Mouse (Mus musculus) intestine, embryonic 16.5 days (tissue): ENCODE results near the gene S1pr3. TPM values are rescaled to one million over a fixed set of nuclear protein-coding genes. Genes with fewer than 3 reads are reported as not detected.

ENCODE experiments used
- ATAC-seq: fragments of 200-750 bp; cut with Nextera tagmentation; 2 replicates; pipeline ENCODE4 v1.8.0; 2017; ENCODE audit warnings: moderate TSS enrichment, moderate library complexity
- H3K27ac ChIP-seq: fragments of 300-500 bp; sonication (generic); 2 replicates; pipeline ENCODE4 v1.5.1; 2014; ENCODE audit warnings: mild to moderate bottlenecking, low read length
- H3K27me3 ChIP-seq: fragments of 300-500 bp; sonication (generic); replicated peaks from 2 replicates; pipeline ENCODE4 v1.6.1; 2014; ENCODE audit warnings: low read length, control low read depth, mixed read lengths; ENCODE audit not compliant: control insufficient read depth, insufficient read depth
- H3K36me3 ChIP-seq: fragments of 300-500 bp; sonication (generic); 2 replicates; pipeline ENCODE4 v1.6.1; 2014; ENCODE audit warnings: low read length, control low read depth; ENCODE audit not compliant: control insufficient read depth, insufficient read depth
- H3K4me1 ChIP-seq: fragments of 300-500 bp; sonication (generic); 2 replicates; pipeline ENCODE4 v1.6.1; 2014; ENCODE audit warnings: low read length, control low read depth, mixed read lengths; ENCODE audit not compliant: control insufficient read depth, insufficient read depth
- H3K4me2 ChIP-seq: fragments of 300-500 bp; sonication (generic); 2 replicates; pipeline ENCODE4 v1.6.1; 2014; ENCODE audit warnings: low read depth, low read length, control low read depth
- H3K4me3 ChIP-seq: fragments of 300-500 bp; sonication (generic); 2 replicates; pipeline ENCODE4 v1.5.1; 2014; ENCODE audit warnings: mild to moderate bottlenecking, low read length
- H3K9ac ChIP-seq: fragments of 300-500 bp; sonication (generic); 2 replicates; pipeline ENCODE4 v1.6.1; 2014; ENCODE audit warnings: low read depth, low read length
- H3K9me3 ChIP-seq: fragments of 300-500 bp; sonication (generic); 2 replicates; pipeline ENCODE4 v1.6.1; 2016; ENCODE audit warnings: low read length, control low read depth; ENCODE audit not compliant: control insufficient read depth
- WGBS: fragments of 180-500 bp; shearing (Covaris S2); extraction: QIAGEN DNeasy Blood & Tissue Kit; methylation state at CpG from one replicate; pipeline ENCODE4 v1.1.7; 2014; 5-methylcytosine and 5-hydroxymethylcytosine counted together
- polyA plus RNA-seq: library from polyadenylated mRNA; unstranded; fragments of >200 nt; fragmentation: Nextera tagmentation; extraction: Ambion mirVana; gene quantifications from 2 replicates; pipeline ENCODE4 v1.2.1, GENCODE M21; 2015

S1pr3 gene
- polyA plus RNA-seq, 1 experiment from 2014 or later = 41.3 TPM

DNA sequence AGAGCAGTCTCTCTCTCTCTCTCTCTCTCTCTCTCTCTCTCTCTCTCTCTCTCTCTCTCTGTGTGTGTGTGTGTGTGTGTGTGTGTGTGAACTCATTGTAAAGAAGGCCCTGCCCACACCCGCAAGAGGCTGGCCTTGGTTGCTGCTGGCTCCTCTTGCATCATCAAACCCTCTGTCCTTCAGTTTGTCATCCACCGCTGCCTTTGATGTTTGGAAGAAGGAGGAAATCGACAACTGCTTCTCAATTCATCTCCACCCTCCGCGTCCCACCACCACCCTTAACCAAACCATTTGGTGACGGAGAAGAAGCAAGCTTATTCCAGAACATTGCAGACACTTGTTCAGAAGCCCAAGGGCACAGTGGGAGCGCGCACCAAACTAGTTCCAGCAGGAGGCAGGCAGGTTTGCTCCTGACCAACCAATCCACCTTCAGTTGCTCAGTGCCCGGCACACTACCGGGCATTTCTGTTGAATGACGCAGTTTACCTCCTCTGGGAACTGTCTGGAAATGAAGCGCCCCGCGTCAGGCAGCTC lies 8.2 kb upstream of the S1pr3 start:
- 27% methylated on average over 14 of the region's 14 CpGs for WGBS

DNA sequence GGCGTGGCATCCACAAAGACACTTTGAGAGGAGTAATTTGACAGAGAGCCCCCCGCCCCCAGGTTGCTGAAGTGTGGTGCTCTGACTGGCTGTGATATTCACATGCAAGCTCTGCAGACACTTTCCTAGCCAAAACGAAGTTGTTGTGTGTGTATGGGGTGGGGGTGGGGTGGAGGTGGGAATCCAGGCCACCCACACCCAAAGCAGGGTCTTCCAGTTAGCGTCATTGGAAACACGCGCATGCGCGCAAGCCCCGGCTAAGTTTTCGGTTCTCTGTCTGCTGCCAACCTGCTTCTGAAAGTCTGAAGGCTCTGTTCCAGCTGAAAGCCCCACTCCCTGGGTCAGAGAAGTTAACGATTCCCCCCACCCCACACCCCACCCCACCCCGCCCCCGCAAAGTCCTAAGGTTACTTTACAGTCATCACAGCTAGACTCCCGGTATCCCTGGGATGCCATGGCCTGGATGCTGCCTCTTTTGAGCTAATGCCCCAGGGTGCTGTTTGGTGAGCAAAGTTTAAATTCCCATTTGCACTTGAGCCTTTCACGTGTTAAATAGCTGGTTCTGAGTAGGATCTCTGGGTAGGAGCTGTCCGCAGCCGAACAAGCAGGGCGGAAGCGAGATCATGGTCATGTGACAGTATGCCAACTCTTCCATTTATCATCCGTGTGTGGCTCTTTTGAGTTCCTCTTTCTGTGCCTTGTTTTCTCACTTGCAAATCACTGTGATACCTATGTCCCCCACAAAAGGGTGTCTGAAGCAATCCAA lies 7.5 kb upstream of the S1pr3 start:
- WGBS = 8% methylated on average over 20 of the region's 20 CpGs
- 0 out of 2 replicates have a peak, but pooled peaks have one; percentile 48 for ATAC-seq
- Histone ChIP-seq H3K27ac (no peak overlapping the region), H3K36me3 (no peaks in the 10 kb centered on the region), H3K9me3 (no peaks in the 10 kb centered on the region), H3K27me3 (no peaks in the 10 kb centered on the region), H3K9ac (peak overlapping the region; percentile 54), H3K4me2 (peak overlapping the region; percentile 72), H3K4me3 (peak overlapping the region; percentile 38), H3K4me1 (peaks cover 4% of the 10 kb centered on the region; the same call in 1 of the 2 replicates)

More for the DNA sequence above, 8.2 kb upstream of the S1pr3 start:
- H3K4me2 ChIP-seq = peak overlapping the region; percentile 72
- H3K36me3 ChIP-seq = no peaks in the 10 kb centered on the region
- peak overlapping the region; percentile 38 for H3K4me3 ChIP-seq
- peaks cover 4% of the 10 kb centered on the region; the same call in 1 of the 2 replicates for H3K4me1 ChIP-seq
- no peak for ATAC-seq
- H3K27me3 ChIP-seq = no peaks in the 10 kb centered on the region
- no peak overlapping the region for H3K27ac ChIP-seq
- H3K9ac ChIP-seq = peak overlapping the region; percentile 54
- no peaks in the 10 kb centered on the region for H3K9me3 ChIP-seq

DNA sequence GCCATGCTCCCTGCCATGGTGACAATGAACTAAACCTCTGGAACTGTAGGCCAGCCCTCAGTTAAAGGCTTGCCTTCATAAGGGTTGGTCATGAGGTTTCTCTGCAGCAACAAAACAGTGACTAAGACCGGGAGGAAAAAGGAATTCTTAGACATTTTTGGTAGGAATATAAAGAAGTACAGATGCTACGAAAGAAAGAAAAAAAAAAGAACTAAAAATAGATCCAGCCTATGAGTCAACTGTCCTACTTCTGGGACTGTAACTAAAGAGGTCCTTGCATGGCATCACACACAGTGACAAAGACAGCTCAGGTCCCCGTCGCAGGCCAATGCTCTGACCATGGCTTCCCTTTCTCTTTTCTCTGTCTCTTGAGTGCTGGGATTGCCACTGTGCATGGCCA lies 3.9 kb upstream of the S1pr3 start:
- no peak overlapping the region for H3K4me3 ChIP-seq
- no peak overlapping the region for H3K9ac ChIP-seq
- WGBS = 79% methylated on average over 4 of the region's 4 CpGs
- H3K27ac ChIP-seq = no peak overlapping the region
- no peaks in the 10 kb centered on the region for H3K27me3 ChIP-seq
- peaks cover 12% of the 10 kb centered on the region; the same call in 1 of the 2 replicates for H3K4me1 ChIP-seq
- no peak overlapping the region for H3K4me2 ChIP-seq
- ATAC-seq = no peak
- no peaks in the 10 kb centered on the region for H3K9me3 ChIP-seq
- H3K36me3 ChIP-seq = no peaks in the 10 kb centered on the region

GRCm38 (mm10) chr13:51405731-51406320 lies 2.6 kb upstream of the S1pr3 start:
- no peak overlapping the region for H3K27ac ChIP-seq
- no peaks in the 10 kb centered on the region for H3K36me3 ChIP-seq
- no peaks in the 10 kb centered on the region; the same call in 1 of the 2 replicates for H3K27me3 ChIP-seq
- ATAC-seq = no peak
- H3K4me2 ChIP-seq = no peak overlapping the region
- no peak overlapping the region for H3K9ac ChIP-seq
- H3K9me3 ChIP-seq = no peaks in the 10 kb centered on the region
- 83% methylated on average over 13 of the region's 13 CpGs for WGBS
- H3K4me3 ChIP-seq = no peak overlapping the region
- peaks cover 12% of the 10 kb centered on the region; the same call in 1 of the 2 replicates for H3K4me1 ChIP-seq

DNA sequence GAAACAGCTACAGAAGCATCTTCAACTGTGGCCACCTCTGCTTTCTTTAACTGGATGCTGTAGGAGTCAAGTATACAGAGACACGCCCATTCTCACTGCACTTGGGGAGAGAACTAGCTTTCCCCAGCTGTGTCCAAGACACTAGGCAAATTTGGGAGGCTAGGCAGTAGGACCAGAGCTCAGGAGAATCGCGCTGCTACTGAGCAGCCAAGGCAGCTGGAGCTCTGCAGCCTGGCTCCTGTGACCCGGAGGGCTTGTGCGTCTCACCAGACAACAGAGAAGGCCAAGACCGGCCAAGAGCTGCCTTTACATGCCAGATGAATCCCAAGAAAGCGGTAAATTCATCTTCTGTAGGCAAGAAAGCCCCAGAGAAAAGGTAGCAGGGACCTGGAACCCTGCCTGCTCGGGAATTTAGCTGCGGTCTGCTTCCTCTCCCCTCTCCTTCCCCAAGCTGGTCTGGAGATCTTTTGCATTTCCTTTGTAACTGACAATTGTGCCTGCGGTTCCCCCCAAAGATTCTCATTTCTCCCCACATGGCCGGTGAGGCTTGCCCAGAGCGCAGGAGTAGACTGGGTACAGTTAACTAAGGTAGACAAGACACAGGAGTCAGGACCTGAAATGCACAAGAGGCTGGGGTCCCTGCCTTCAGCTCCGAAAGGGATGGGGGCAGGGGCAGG lies 760 bp upstream of the S1pr3 start:
- 35% methylated on average over 13 of the region's 13 CpGs for WGBS
- no peak for ATAC-seq
- H3K4me3 ChIP-seq = peak overlapping the region; percentile 63
- H3K4me2 ChIP-seq = peak overlapping the region; percentile 76
- peak overlapping the region; percentile 52 for H3K27ac ChIP-seq
- H3K36me3 ChIP-seq = no peaks in the 10 kb centered on the region
- H3K9ac ChIP-seq = peak overlapping the region; percentile 79; the same call in 1 of the 2 replicates
- H3K9me3 ChIP-seq = no peaks in the 10 kb centered on the region
- H3K27me3 ChIP-seq = no peaks in the 10 kb centered on the region; the same call in 1 of the 2 replicates
- H3K4me1 ChIP-seq = peaks cover 12% of the 10 kb centered on the region; the same call in 1 of the 2 replicates

DNA sequence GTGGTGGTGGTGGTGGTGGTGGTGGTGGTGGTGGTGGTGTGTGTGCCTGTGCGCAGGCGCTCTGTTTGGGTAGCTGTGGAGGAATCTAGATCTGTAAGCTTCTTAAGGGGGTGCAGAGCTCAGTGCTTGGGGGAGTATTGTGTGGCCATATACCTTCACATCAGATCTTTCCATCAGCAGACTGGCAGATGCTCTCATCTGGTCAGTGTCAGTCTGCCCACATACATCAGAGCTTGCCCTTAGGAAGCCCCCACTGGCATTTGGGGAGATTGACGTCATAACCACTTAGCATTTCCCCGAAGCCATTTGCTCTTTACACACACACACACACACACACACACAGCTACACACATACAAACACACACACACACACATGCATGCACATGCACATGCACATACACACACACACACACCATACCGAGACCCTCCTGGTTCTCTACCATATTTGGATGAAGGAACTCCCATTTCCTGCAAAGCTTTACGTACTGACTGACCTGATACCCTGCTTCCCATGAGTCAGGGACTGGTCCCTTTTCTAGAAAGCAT lies 1.6 kb downstream of the S1pr3 start:
- Histone ChIP-seq H3K27ac (peak overlapping the region; percentile 78; the same call in 1 of the 2 replicates), H3K9ac (peak overlapping the region; percentile 56; the same call in 1 of the 2 replicates), H3K27me3 (no peaks in the 10 kb centered on the region; the same call in 1 of the 2 replicates)

GRCm38 (mm10) chr13:51411243-51411642 lies 2.8 kb downstream of the S1pr3 start:
- H3K27ac ChIP-seq = peak overlapping the region; percentile 78
- H3K9me3 ChIP-seq = 0 out of 2 replicates have a peak, but pooled peaks cover 3% of the 10 kb centered on the region
- peak overlapping the region; percentile 56 for H3K9ac ChIP-seq
- peak overlapping the region; percentile 76 for H3K4me2 ChIP-seq
- peaks cover 19% of the 10 kb centered on the region; the same call in 1 of the 2 replicates for H3K4me1 ChIP-seq
- 41% methylated on average over 9 of the region's 9 CpGs for WGBS
- peaks cover 6% of the 10 kb centered on the region; the same call in 1 of the 2 replicates for H3K36me3 ChIP-seq
- no peak for ATAC-seq
- H3K27me3 ChIP-seq = no peaks in the 10 kb centered on the region; the same call in 1 of the 2 replicates
- peak overlapping the region; percentile 63 for H3K4me3 ChIP-seq

More for the DNA sequence above, 1.6 kb downstream of the S1pr3 start:
- no peak for ATAC-seq
- 51% methylated on average over 6 of the region's 6 CpGs for WGBS
- peaks cover 5% of the 10 kb centered on the region; the same call in 1 of the 2 replicates for H3K36me3 ChIP-seq
- H3K4me2 ChIP-seq = peak overlapping the region; percentile 76
- H3K4me1 ChIP-seq = peaks cover 19% of the 10 kb centered on the region; the same call in 1 of the 2 replicates
- H3K4me3 ChIP-seq = peak overlapping the region; percentile 63
- 0 out of 2 replicates have a peak, but pooled peaks cover 2% of the 10 kb centered on the region for H3K9me3 ChIP-seq

DNA sequence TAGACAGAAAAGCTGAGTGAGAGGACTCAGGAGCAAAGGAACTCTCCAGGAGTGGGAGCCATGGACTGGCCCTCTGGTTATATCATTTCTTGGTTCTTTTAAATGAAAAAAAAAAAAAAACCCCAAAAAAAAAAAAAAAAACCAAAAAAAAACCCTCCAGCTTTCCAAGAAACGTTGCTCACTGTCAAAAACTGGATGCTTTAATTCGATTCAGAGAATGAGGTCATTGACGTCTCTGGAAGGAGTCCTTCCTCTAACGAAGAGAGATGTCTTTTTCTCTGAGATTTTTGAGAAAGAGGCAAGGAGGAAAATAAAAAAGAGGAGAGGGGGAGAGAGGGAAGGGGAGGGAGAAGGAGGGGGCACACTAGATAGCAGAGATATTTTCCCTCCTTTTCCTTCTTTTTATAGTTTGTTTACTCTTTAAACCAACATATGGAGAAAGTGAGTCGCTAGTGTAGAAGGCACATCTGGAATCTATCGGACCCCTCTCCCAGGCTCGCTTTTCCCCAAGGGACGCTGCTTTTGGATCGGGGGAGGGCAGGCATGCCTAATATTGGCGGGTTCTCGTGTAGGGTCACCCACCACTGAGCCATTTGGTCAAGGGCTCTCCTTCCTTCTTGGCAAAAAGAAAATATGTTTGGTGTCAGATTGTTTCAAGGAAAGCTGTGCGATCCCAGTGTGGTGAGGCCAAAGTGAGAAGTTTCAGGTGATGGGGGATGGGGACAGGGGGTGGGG lies 3.4 kb downstream of the S1pr3 start:
- H3K9ac ChIP-seq = peak overlapping the region; percentile 58

More for the DNA sequence above, 3.4 kb downstream of the S1pr3 start:
- 32% methylated on average over 12 of the region's 12 CpGs for WGBS
- Histone ChIP-seq H3K36me3 (peaks cover 6% of the 10 kb centered on the region; the same call in 1 of the 2 replicates), H3K9me3 (0 out of 2 replicates have a peak, but pooled peaks cover 3% of the 10 kb centered on the region), H3K27me3 (no peaks in the 10 kb centered on the region; the same call in 1 of the 2 replicates), H3K4me2 (peak overlapping the region; percentile 76), H3K27ac (peak overlapping the region; percentile 78), H3K4me1 (peaks cover 18% of the 10 kb centered on the region; the same call in 1 of the 2 replicates), H3K4me3 (peak overlapping the region; percentile 63)
- ATAC-seq = no peak
